Mouse (Mus musculus) thymus, postnatal 0 days (tissue): ENCODE data around the gene Ppfia3. TPM values are rescaled to one million over a fixed set of nuclear protein-coding genes. Genes with fewer than 3 reads are reported as not detected.
"Not testable (repeated sequence)": the region's sequence is repeated elsewhere in the genome, so short reads cannot be mapped to it uniquely, and the experiment has no call there.

Experiments used
- DNase-seq: peaks from one replicate; pipeline ENCODE4 v3.0.0-alpha.2; 2015; ENCODE audit warnings: low spot score
- polyA plus RNA-seq: library from polyadenylated mRNA; unstranded; fragments of >200 nt; fragmentation: Nextera tagmentation; extraction: Ambion mirVana; gene quantifications from 2 replicates; pipeline ENCODE4 v1.2.1, GENCODE M21; 2015

Gene Ppfia3
- polyA plus RNA-seq, 1 experiment from 2014 or later: 0.27 TPM

DNA sequence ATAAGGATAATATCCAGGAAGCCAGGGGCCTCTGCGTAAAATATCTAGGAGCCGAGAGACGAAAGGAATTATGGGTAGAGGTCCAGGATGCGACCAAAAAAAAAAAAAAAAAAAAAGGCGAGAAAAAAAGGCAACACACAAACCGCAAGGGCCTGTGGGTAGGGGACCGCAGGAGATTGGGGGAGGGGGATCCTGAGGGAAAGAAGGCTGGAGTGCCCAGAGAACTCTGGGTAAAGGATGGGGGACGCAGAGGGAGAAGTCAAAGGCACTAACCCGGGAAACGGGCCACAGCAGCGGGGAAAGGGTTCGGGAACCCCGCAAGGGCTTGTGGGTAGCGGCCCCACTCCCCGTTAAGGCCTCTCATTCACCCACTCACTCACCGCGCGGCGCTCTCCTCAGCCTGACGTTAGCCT is 28.3 kb upstream of the Ppfia3 start:
- no peak for DNase-seq

DNA sequence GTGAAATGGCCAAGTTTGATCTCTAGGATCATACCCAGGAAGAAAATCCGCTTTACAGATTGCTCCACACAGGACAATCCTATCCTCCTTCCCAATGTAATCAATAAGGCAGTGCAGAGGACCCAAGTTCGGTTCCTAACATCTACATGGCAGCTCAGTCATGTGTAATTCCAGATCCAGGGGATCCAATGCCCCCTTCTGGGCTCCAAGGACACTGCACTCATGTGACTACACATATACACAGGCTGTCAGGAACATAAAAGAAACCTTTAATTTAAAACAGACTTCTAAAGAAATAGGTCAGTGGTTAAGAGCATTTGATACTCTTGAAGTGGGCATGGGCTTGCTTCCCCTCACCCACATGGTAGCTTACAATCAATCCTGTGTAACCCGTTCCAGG is 19.3 kb upstream of the Ppfia3 start:
- DNase-seq: no peak

DNA sequence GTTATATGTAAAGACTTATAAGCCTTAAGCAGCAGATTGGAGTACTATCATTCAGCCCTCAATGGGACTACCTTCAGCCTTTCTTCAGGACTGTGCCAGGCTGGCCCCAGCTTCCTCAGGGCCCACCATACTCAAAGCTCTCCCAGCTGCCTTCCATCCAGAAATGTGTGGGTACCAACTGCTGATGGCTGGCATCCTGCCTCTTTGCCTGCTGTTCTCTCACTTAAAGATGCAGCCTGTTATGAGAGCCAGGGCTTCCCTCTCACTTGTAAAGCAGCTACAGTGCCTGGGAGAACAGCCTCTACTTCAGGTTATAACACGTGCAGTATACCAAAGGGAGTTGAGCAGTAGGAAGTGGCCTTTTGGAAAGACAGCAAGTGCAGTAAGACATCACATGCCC is 9.2 kb upstream of the Ppfia3 start:
- DNase-seq: no peak

DNA sequence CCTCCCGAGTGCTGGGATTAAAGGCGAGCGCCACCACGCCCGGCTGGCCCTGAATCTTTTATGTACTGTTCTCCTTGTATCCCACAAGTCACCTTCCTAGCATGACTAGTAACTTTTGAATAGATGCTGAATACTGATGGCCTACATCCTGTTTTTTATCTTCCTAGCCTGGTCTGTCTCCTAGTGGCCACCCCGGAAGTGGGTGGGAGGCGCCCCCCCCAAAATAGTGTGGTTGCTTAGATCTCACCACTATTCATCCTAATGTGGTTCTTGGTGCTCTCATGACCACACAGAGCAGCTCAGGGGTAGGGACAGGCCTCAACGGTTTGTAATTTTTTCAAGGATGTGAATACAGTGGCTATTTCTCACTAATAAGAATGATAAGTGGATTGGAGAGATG is 7.8 kb upstream of the Ppfia3 start:
- no peak for DNase-seq

DNA sequence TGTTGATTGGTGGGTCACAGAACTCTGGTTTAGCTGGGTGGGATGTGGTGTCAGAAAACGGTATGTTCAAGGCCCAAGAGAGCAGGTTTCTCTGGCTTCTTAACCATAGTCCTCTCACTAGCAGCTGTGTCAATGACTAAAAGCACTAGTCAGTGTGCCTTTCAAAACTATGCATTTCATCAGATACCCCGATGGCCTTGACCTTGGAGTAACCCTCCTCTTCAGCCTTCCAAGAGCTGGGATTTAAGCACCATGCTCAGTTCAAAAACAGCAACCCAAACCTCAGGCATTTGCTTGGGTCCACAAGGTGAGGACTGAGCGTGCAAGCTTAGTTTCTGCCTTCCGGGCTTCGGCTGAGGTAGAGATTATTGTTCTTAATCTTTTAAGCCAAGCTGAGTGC is 5.6 kb upstream of the Ppfia3 start:
- DNase-seq: no peak

DNA sequence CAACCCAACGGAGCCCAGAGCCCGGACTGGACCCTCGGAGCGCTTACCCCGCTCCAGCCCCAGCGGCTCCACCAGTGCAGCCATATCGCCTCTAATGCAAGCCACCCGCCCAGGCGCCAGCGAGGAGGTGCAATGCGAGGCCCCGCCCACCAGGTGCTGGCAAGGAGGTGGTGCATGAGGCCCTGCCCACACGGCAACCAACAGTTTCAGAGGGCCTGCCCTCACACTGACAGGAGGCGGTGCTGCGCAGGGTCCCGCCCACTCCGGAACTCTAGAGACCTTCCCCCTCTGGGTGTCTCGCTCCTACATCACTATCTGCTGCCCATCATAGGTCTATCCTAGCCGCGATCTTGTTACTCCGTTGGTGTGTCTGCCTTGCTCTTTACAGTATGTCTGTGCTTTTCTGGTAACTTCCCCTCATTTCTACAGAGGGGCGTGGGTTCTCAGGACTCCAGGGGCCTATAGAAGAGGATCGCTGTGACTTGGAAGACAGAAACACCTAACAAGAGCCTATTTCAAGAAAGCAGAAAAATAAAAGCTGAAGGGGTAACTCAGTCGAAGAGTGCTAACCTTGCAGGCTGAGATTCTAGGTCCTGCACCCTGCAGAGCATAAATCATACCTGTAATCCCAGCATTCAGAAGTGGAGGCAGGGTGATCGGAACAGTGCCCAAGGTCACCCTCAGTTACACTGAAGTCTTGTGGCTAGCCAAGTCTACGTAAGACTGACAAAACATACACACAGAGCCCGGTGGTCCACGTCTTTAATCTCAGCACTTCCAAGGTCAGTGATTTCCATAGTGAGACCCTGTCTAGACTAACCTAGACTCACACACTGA is 3.9 kb upstream of the Ppfia3 start, which contains the start of gene Lin7b:
TSS of gene Lin7b (minus strand) at position 109 of the 837 bp plus-strand sequence.
- DNase-seq: peak; percentile 93

DNA sequence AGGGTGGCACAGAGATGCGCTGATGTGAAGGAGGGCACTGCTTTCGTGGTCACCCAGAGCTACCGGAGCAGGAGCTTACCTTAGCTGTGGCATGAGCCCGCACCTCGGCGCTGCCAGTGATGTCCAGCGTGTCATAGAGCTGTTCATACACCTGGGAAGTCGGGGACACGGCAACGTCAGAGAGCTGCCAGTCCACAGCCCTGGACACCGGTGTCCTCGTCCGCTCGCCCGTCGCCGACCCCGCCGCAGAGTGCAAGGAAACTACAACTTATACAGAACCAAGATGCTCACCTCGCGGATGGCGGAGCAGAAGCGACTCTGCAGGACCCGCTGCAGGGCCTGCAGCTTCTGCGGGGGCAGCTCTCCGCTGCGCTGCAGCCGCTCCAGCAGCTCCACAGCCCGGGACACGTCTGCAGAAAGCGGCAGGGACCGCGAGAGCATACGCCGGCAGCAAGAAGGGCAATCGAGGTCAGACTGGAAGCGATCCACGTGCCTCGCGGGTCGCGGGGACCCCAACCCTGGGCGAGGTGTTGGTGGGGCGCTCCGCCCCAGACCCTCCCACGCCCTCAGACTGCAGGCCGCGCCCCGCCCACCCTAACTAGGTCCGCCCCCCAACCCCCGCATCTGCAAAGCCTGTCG is 3.1 kb upstream of the Ppfia3 start:
- DNase-seq: no peak

DNA sequence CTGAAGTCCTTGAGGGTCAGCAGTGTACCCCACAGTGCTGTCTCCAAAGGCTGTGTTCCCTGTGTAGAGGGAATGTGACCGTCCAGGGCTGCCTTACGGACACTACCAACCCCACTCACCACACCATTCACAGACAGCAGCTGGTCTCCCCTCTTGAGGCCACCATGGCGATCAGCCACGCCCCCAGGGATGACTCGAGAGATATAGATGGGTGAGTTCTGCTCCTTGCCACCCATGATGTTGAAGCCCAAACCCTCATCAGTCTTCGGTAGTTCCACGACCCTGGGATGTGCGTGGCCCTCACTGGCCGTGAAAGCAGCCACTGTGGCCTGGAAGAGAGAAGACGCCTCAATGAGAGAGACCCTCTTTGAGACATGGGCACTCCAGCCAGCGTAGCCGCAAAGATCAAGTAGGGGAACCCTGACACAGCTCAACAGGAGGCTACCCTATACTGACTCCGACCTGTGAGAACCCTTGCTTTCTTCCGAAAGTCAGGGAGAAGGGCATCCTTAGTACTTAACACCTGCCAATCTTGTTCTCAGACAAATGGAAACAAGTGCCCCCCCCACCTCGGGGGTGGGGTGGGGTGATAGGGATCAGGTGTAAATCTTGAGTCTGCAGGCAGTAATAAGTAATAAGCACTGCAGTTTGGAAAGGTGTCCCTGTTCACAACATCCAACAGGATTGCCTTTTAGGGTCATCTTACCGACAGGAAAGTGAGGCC is 2.4 kb upstream of the Ppfia3 start:
- no peak for DNase-seq

DNA sequence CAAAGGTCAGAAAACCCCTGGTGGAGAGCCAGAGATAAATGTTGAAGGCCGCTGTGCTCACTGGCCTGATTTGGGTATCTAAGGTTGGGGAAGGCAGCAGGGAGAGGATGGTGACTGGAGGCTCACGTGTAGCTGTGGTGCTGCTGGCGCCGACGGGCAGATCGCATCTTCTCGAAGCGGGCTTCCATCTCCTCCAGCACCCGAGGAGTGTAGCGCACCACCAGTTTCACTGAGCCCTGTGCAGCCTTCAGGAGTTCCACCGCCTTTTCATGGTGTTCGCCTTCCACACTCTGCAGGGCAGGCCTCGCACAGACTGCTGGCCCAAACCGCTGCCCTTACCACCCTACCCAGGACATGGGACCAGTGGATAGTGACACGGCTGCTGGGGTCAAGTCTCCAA is 1.4 kb upstream of the Ppfia3 start:
- no peak for DNase-seq

DNA sequence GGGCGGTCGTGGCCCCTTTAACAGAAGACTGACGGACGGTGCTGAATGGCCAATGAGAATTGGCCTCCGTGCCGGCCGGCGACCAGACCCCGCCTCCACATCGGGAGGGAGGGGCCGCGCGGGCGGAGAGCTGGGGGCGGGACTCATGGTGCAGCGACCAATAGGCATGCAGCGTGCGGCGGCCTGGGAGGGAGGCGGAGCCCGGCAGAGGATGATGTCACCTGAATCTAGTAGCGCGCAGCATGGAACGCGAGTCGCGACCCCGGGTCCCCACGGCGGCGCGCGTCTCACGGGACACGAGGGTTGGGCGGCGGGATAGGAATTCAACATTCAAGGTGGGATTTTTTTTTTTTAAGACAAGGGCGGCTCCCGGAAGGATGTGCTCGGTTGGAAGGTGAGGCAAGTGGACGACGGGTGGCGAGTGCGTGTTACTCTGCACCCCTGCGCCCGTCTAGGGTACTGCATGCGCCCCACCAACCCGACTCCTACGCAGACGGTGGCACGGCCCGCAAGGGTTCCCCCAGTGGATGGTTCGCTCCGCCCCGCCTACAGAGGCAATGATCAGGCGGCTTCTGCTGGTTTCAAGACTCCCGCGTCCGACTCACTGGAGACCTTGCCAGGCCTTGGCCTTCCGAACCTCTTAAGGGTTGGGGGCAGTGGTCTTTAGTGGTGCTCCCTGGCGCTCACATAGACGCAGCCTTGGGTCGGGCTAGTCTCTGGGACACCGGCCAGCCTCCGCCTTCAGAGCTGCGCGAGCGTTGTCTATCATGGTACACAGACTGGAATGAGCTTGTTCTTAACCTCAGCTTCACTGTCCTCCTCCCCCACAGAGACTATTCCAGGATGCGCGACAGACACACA is 431 bp upstream of the Ppfia3 start:
- peak; percentile 96 for DNase-seq

DNA sequence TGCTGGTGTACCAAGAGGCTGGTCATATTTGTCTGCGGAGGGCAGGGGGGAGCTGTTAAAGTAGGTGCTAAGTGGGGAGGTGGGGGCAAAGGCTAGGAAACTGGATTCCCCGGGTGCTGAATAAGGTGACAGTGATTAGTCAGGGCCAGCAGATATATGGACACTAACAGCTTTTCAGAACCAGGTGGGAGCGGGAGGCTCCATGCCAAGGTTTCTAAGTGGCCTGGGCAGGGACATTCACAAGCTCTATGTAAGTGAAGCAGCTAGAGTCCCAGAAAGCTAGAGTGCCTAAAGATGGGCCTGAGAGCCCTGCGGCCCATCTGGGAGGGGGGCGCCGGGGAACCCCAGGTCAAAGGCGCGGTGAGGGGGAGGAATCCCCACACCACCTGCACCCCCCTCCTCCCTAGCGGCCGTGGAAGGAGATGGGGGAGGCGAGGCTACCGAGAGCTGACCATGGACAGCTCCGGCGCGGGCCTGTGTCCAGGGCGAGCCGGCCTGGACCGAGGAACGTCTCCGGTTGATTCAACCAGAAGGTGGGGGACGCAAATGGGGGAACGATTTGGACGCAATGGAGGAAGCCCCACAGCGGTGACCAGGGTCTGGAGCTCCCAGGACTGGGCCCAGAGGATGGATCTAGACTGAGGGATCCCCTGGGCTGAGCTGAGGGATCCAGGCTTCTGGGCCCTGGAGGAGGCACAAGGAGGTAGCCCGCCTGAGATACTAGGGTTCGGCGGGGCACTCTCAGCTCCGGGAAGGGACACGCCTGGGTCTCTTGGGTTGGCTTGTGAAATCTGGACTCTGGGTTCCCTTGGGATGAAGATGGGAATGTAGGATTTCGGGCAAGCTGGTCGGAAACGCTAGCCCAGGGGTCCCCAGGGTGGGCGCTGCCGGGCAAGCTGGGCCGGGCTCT is 822 bp downstream of the Ppfia3 start:
- no peak for DNase-seq

DNA sequence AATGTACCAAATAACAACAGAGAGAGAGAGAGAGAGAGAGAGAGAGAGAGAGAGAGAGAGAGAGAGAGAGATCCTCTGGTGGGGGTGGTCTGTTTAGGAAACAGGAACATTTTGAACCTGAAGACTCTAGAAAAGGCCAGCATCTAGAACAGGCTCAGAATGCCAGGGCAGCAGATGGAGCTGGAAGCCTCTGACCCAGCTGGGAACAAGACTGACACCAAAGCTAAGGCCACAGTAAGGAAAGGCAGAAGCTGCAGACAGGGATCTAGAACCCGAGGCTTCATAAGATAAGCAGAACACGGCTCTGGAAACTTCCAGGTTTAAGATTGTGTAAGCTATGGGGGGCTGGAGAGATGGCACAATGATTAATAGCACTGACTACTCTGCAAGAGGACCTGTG is 2.8 kb downstream of the Ppfia3 start:
- no peak for DNase-seq

DNA sequence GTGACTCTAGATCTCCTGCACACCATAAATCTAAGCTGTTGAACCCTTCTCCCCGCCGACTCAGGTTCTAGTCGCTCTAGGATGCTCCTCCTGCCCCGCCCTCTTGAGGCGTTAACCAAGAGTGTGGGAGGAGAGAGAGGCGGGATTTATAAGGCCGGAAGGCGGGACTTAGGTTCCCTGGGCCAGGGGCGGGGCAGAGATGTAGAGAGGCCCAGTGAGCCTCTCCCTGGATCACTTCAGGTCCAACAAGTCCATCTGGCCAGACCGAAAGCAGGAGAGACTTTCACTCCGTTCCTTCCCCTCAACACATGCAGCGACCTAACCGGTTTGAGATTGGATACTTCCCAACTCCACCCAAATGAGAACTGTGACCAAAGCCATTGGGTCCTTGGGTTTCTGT is 4.0 kb downstream of the Ppfia3 start:
- DNase-seq: peak; percentile 65

DNA sequence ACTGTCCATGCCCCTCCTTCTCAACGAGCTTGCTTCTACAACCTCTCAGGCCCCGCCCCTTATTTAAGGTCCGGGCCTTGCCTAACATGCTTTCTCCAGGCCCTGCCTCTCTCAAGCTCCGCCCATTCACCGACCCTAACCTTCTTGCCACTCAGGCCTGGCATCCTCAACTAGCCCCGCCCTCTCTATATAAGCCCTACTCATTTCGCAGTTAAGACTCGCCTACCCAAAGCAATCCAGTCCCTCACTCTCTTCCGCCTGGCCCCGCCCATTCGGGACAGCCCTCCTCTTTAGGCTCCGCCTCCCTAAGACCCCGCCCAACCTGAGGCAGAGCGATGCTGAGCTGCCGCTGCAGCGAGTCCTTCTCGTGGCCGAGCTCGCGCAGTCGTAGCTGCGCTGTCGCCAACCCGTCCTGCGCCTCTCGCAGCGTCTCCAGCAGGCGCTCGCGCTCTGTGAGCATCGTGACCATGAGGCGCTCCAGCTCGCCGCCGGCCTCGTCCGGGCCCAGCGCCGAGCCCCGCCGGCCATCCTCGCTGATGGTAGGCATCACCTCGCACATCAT is 5.5 kb downstream of the Ppfia3 start:
- peak; percentile 74 for DNase-seq

DNA sequence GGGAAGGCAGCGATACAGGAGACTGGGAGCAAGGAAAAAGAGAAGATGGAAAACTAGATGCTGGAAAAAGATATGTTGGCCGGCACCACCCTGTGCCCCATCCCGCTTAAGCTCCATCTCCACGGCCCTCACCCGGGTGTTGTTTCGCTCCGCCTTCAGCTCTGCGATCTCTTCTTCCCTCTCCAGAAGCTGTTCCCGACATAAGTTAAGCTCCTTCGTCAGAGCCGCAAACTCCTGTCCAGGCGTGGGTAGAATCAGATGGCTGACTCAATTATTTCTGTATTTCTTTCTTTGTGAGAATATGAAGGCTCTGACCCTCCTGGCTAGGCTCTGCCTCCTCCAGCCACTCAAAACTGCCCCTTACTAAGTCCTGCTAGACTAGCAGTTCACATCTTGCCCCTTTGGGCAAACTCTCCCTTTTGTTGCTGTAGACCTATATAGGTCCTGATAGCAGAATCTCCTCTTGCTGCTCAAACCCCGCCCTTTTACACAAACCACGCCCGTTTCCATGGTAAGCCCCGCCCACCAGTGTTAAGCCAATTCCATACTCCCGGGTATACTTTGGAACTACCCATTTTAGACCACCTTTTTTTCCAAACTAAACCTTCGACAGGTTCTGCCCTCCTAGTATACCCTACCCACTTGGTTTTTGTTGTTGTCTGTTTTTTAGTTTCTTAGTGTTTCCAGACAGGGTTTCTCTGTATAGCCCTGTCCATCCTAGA is 6.3 kb downstream of the Ppfia3 start:
- DNase-seq: no peak

DNA sequence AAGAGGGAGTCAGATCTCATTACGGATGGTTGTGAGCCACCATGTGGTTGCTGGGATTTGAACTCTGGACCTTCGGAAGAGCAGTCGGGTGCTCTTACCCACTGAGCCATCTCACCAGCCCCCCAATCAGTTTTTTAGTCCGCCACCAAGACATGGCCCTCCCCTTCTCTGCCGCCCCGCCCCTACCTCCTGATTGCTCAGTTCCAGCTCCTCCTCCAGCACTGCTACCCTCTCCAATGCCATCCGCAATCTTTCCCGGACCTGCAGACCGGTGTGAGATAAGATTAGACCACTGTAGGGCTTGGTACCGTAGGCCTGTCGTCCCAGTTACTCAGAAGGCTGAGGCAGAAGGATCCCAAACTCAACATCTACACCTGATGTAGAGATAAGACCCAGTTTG is 7.7 kb downstream of the Ppfia3 start:
- DNase-seq: not testable (repeated sequence)

DNA sequence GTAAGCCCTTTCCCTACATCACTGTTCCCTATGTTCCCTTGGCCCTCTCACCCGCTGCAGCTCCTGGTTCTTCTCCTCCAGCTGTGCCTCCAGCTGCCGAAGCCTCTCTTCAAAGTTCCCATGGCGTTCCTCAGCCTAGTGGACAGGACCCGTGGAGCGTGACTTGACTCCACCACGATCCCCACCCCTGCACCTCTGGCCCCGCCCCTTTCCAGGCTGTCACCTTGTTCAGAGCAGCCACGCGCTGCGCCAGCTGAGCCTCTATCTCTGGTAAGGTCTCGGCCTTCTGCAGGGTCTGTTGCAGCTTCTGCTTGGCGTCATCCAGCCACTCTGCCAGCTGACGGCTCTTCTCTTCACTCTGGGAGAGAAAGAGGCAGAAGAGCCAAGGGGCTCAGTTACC is 10.7 kb downstream of the Ppfia3 start:
- DNase-seq: no peak

DNA sequence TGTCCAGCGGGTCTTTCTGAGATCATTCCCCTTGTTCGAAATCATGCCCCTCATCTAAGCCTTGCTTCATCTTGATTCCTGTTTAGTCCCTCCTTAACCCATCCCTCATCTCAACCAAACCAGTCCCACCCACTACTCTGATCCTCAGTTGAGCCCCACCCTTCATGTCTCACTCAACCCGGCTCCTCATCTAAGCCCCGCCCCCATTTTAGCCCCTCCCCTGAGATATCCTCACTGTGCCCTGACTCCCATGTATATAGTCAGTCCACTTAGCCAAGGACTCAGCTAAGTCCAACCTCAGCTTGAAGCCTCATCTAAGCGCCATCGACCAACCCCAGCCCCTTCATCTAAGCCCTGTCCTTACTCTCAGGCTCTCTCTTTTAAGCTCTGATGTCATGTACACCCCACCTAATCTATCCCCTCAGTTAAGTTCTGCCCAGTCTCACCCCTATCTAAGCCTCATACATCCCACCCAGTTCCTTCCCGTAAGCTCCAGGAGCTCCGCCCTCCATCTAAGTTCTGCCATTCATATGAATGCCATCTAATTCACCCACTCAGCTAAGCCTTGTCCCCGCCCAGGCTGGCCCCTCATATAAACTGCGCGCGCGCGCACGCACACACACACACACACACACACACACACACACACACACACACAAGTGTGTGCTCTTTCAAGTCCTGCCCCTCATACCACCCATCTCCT is 11.3 kb downstream of the Ppfia3 start:
- DNase-seq: no peak

DNA sequence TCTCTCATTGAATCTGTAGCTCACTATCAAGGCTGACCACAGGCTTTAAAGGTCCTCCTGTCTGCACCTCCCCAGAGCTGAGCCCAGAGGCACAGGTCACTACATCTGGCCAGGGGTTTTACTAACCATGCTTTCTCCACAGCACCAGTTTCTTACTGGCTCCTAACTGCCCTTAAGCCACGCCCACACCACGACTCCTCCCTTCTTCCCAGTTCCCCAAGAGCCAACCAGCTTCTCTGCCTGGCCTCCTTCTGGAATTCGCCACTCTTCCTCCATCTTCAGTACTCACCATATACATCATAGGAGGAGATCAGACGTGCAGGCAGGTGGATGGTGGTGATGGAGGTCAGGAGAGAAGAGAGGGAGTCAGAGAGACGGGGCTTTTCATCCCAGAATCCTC is 13.8 kb downstream of the Ppfia3 start:
- DNase-seq: no peak
